Mouse (Mus musculus) kidney, adult 8-10 months (tissue): ENCODE data around the gene Cpt1b.

Source experiments
- DNase-seq, 2 experiments: peaks; one replicate each; pipeline ENCODE4 v3.0.0; 2022

The Cpt1b gene

DNA sequence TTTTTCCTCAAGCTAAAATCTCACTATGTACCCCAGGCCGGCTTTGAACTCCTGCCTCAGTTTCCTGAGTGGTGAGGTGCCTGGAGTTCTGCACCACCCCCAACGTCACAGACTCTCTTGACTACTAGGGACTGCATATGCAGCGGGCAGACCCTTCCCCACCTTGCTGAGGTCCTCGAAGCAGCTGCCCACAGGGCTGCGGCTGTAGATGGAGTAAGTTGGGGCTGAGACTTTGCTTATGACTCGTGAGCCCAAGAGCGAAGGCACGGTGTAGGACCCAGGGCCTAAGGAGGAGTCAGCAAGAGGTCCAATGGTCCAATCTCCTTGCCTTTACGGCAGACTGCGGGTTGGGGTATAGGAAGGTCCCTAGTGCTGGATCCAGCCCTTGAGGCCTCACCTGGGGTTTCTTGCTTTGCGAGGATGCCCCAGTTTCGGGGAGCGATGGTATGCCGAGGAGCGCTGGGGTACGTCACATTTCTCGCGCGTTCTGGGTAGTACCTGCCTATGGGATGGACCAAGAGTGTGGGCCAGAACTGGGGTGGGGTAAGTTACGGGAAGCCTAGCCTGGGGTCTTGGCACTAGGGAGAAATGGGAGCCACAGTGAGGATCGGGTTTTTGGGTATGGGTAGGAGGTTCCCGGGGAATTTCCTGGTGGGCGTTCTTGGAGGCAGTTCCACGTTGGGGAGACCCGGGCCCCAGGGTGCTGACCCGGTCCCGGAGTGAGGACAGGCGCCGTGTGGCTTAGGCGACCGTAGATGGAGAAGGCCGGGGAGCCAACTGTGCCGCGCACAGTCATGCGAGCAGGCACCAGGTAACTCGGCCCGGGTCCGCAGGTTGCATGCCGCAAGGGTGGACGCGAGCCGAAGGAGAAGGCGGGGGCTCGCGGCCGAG, 47.5 kb downstream of the Cpt1b start:
- DNase-seq: no peak

GRCm38 (mm10) chr15:89377362-89377761, 48.3 kb downstream of the Cpt1b start:
- no peak for DNase-seq

- no peak for DNase-seq
These were observed 48.7 kb downstream of the Cpt1b start, which contains the start of gene Tymp for GRCm38 (mm10) chr15:89376957-89377356. Tymp (minus strand) TSS chr15:89377039.

DNA sequence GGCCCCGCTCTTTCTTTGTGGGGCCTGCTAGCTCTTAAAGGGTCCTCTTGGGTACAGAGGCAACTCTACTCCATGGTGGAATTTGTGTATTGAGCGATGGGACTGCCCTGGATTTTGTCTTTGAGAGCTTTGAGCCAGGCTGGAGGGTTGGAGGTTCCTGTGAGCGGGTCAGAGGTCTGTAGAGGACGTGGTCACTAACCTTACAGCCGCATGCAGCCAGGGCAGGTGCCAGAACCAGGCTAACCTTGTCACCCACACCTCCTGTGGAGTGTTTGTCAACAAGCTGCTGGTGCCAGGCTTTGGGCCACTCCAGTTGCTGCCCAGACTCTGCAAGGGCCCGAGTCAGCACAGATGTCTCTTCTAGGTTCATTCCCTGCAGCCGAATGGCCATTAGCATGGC, 49.6 kb downstream of the Cpt1b start:
- no peak for DNase-seq

DNA sequence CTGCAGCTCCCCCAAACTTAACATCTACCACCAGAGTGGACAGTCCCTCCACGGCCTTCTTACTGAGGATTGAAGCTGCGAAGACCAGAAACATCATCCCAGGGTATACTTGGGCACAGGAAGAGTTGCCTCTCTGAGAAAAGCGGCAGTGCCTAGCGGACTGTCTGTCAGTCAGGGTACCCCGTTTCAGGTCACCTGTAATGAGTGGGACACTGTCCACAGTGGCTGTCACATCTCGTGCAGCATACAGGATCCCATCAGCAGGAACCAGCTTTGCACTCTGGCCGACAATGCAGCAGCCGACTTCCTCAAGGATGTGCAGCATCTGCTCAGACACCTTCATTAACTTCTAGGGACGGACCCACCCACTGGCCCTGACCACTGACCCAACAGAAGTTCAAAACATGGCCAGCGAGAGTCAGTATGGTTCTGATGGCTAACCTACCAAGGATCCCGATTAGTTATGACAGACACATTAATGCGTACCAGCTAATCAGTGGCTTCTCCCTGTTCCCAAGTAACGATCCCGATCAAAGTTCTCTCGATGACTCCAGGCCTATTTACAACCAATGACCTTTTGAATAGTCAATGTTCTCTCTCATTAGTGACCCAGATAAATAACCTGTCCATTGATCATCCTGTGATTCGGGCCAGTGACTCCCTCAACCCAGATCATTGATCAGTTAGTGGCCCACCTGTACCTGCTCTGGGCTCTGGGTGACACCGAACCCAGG, 50.7 kb downstream of the Cpt1b start:
- DNase-seq: no peak

DNA sequence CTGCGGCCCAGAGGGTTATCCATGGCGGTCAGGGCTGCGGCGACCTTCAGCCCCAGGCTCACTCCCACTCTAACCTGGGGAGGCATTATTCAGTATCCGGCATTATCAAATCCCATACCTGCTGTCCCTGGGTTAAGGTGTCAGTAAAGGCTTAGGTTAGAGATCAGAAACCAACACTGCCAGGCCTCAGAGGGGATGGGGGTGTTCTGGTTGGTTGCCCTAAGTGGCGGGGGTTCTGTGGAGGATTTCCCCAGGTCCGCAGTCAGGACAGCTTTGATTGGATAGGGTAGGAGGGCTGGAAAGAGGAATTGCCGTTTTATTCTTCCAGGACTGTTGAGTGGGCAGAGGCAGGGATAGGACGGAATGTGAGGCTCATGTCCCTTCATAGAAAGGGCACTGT, 51.3 kb downstream of the Cpt1b start:
- no peak for DNase-seq

DNA sequence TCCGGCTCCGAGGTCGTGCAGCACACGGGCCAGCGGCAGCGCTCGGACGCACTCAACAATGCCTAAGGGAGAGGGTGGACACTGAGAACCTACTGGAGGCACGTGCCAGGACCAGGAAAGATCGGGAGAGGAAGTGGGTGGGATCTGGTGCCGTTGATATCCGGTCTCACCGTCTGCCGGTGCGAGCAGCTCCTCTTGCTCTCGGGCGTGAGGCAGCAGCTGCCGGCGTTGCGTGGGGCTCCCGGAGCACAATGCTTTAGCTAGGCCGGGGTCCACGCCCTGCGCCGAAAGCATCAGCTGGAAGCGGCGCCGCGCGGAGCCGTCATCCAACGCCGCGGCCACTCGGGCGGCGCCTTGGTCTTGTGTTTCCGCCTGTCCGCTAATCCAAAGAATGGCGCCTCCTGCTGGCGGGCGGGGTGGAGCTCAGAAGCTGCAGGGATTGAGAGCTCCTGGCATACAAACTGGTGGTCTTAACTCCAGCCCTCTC, 51.9 kb downstream of the Cpt1b start, which contains the start of gene Sco2:
TSS of gene Sco2 (minus strand) at position 85 of the 487 bp plus-strand sequence.
- DNase-seq: peak; percentile 86 to 93

- DNase-seq: peak; percentile 84 to 90
These were observed 52.5 kb downstream of the Cpt1b start for GRCm38 (mm10) chr15:89373027-89373761.

- DNase-seq: no peak
These were observed 53.1 kb downstream of the Cpt1b start for GRCm38 (mm10) chr15:89372536-89372935.

DNA sequence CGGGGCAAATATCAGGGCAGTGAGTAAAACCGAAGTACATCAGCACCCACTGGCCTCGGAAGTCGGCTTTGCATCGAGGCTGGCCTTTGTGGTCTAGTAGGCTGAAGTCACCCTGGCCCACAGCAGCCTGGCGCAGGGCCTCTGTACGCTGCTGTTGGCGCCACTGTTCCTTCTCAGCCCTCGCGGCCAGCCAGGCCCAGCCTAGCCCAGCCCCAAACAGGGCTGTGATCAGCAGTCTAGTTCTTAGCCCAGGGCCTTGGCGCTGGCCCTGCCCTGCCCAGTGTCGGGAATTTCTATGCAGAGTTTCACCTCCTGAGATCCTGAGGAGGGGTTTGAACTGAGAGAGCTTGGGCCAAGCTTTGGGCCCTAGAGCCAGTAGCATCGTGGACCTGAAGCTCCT, 53.6 kb downstream of the Cpt1b start:
- no peak for DNase-seq
